Mouse (Mus musculus) heart, embryonic 10.5 days (tissue): ENCODE measurements around the gene Dnajc12. TPM values are rescaled to one million over a fixed set of nuclear protein-coding genes. Genes with fewer than 3 reads are reported as not detected.
"Not testable (repeated sequence)": the region's sequence is repeated elsewhere in the genome, so short reads cannot be mapped to it uniquely, and the experiment has no call there.

Experiments
- DNase-seq: peaks from one replicate; pipeline ENCODE4 v3.0.0-alpha.2; 2017; ENCODE audit warnings: low spot score
- H3K27ac ChIP-seq: fragments of 300-500 bp; sonication (generic); 2 replicates; pipeline ENCODE4 v1.5.1; 2016; ENCODE audit warnings: mild to moderate bottlenecking
- H3K27me3 ChIP-seq: fragments of 300-500 bp; sonication (generic); 2 replicates; pipeline ENCODE4 v1.6.1; 2016; ENCODE audit warnings: mild to moderate bottlenecking; ENCODE audit not compliant: poor library complexity, insufficient read depth, severe bottlenecking
- H3K36me3 ChIP-seq: fragments of 300-500 bp; sonication (generic); 2 replicates; pipeline ENCODE4 v1.6.1; 2016; ENCODE audit warnings: mild to moderate bottlenecking, moderate library complexity
- H3K4me1 ChIP-seq: fragments of 300-500 bp; sonication (generic); 2 replicates; pipeline ENCODE4 v1.6.1; 2016; ENCODE audit warnings: mild to moderate bottlenecking
- H3K4me3 ChIP-seq: fragments of 300-500 bp; sonication (generic); 2 replicates; pipeline ENCODE4 v1.5.1; 2016; ENCODE audit warnings: mild to moderate bottlenecking, moderate library complexity
- H3K9me3 ChIP-seq: fragments of 300-500 bp; sonication (generic); 2 replicates; pipeline ENCODE4 v1.6.1; 2016; ENCODE audit warnings: mild to moderate bottlenecking, moderate library complexity
- WGBS: fragments of 180-500 bp; shearing (Covaris S2); methylation state at CpG from one replicate; pipeline ENCODE4 v1.1.7; 2016; 5-methylcytosine and 5-hydroxymethylcytosine counted together
- polyA plus RNA-seq: library from polyadenylated mRNA; unstranded; fragments of >200 nt; fragmentation: Nextera tagmentation; extraction: Ambion mirVana; gene quantifications from 2 replicates; pipeline ENCODE4 v1.2.1, GENCODE M21; 2016

Gene Dnajc12
- polyA plus RNA-seq, result 6.7 and 10.8 TPM in 2 replicates

DNA sequence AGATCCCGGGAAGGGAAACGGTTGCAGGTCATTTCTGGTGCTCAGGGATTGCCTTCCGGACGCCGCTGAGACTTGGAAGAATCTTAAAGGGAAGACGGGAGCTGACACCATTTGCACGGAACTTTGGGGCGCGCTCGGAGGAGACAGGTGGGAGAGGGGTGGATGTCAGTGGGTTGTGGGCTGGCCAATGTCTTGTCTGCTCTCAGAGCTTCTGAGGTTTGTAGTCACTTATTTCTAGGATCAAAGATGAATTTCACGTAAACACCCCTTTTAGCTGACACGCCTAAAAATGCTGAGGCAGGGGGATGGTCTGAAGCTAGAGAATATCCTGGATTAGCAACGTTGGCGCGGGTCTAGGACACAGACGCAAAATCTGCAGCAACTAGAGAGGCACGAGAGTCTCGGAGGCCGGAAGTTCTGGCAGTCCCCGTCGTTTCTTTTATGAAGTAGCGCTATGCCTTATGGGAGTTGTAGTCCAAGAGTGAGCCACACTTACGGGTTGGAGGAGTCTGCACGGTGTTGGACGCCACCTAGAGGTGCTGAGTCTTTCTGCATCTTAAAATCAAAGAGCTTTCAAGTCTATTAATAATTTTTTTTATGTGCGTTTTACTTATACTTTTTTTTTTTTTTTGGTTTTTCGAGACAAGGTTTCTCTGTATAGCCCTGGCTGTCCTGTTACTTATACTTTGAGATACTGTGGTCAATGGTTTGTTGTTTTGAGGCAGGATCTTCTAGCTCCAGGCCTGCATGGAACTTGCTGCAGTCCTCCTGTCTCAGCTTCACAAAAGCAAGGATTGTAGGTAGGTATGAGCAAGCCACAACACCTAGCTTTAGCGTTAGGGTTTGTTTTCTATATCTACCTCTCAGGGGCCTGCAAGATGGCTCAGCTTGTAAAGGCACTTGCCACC is at the start of gene Dnajc12:
Gene Dnajc12, plus strand, starts transcription at position 72 of the 908 bp plus-strand sequence.
- Histone ChIP-seq H3K27ac (peak within 1 kb of the TSS; percentile 83), H3K36me3 (no peaks in the 10 kb centered on the region), H3K27me3 (no peaks in the 10 kb centered on the region), H3K4me3 (peak within 1 kb of the TSS; percentile 70), H3K9me3 (no peaks in the 10 kb centered on the region), H3K4me1 (no peaks in the 10 kb centered on the region)
- peak; percentile 96 for DNase-seq
- under 1% methylated on average over 28 of the region's 28 CpGs for WGBS

DNA sequence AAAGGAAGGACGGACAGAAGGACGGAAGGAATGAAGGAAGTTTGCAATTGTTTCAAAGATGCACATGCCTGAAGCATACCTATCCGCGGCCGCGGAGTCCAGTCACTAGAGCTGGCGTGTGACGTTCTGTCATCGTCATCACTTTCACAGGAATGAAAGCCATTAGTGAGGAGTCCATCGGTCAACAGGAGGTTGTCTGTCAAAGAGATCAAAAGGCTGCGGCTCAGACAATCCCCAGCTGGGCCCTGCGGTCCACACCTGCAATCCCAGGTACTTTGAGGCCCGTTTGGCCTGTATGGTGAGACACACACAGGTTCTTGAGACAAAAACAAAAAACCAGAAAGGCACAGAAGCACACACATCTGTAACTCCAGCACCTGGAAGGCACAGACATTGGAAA is 45.3 kb upstream of the Dnajc12 start:
- H3K4me1 ChIP-seq, result peaks cover 17% of the 10 kb centered on the region
- WGBS, result 50% methylated on average over 13 of the region's 13 CpGs
- no peak for DNase-seq
- H3K9me3 ChIP-seq, result no peaks in the 10 kb centered on the region
- peak overlapping the region; percentile 86 for H3K4me3 ChIP-seq
- H3K27me3 ChIP-seq, result no peaks in the 10 kb centered on the region
- H3K27ac ChIP-seq, result no peak overlapping the region
- H3K36me3 ChIP-seq, result peaks cover 31% of the 10 kb centered on the region

DNA sequence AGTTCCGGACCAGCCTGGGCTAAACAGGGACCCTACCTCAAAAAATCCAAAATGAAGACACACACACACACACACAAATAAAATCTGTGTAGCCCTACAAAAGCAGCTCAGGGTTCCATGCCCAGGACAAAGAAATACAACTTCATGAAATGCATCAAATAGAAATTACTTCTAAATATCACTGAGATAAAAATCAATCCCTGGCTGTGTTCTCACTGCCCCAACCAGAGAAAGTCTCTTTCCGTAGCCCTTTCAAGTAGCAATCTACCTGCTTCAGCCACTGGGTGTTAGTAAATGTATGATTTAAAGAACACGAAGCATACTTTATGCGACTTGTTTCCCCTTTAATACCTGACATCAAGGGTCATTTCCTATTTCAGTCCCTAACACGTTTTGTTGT is 44.9 kb upstream of the Dnajc12 start:
- Histone ChIP-seq H3K4me3 (peak overlapping the region; percentile 86), H3K9me3 (no peaks in the 10 kb centered on the region), H3K36me3 (peaks cover 28% of the 10 kb centered on the region), H3K27ac (no peak overlapping the region), H3K4me1 (peaks cover 17% of the 10 kb centered on the region), H3K27me3 (no peaks in the 10 kb centered on the region)
- no peak for DNase-seq
- 33% methylated on average over 5 of the region's 5 CpGs for WGBS

DNA sequence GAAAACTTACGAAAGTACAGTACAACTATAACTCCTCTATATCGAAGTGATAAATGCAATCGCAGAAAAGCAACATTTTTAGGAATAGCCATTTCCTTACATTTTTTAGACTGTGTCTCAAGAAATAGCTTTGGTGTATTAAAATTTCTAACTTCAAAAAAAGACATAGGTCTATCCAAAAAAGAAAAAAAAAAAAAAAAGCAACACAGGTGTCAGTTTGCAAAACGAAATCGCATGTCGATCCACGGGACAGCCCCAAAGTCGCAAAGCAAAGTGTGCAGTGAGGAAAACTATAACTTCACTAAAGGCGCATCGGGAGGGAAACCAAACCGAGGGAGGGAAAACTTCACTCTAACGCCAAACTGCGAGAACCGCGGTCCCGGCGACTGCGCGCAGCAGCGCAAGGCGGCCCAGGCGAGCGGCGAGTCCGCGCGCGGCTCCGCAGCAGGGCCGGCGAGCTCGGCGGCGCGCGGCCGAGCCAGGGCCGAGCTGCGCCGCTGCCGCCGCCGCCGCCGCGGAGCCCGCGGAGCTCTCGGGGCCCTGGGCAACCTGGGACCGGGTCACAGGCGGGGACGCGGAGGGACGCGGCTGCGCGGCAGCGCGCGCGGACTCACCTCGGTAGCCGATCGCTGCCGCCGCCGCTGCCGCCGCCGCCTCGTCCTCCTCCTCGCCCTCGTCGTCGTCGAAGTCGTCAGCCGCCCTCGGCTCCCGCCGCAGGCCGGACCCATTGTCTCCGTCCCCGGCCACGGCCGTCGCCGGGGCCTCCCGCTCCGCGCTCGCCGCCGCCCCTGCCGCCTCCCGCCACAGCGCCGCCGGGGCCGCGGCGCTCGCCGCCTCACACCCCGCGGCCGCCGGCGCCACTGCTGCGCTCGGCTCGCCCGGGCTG is 44.0 kb upstream of the Dnajc12 start:
- no peaks in the 10 kb centered on the region for H3K9me3 ChIP-seq
- H3K4me1 ChIP-seq, result peaks cover 17% of the 10 kb centered on the region
- H3K4me3 ChIP-seq, result peak overlapping the region; percentile 86
- WGBS, result 4% methylated on average over 110 of the region's 113 CpGs
- peaks cover 20% of the 10 kb centered on the region for H3K36me3 ChIP-seq
- peak; percentile 80 for DNase-seq
- H3K27ac ChIP-seq, result peak overlapping the region; percentile 97
- H3K27me3 ChIP-seq, result no peaks in the 10 kb centered on the region

- H3K9me3 ChIP-seq, result no peaks in the 10 kb centered on the region
- peak overlapping the region; percentile 97 for H3K27ac ChIP-seq
- H3K36me3 ChIP-seq, result peaks cover 12% of the 10 kb centered on the region; the same call in 1 of the 2 replicates
- peak; percentile 94 for DNase-seq
- no peaks in the 10 kb centered on the region for H3K27me3 ChIP-seq
- peaks cover 17% of the 10 kb centered on the region for H3K4me1 ChIP-seq
- under 1% methylated on average over 55 of the region's 74 CpGs for whole genome bisulfite sequencing
- H3K4me3 ChIP-seq, result peak overlapping the region; percentile 86
Observed at GRCm38 (mm10) chr10:63338914-63339643, 43.2 kb upstream of the Dnajc12 start.

GRCm38 (mm10) chr10:63341351-63341750 is 40.9 kb upstream of the Dnajc12 start:
- Histone ChIP-seq H3K4me1 (peaks cover 17% of the 10 kb centered on the region), H3K36me3 (no peaks in the 10 kb centered on the region), H3K27me3 (no peaks in the 10 kb centered on the region), H3K4me3 (no peak overlapping the region), H3K9me3 (no peaks in the 10 kb centered on the region), H3K27ac (no peak overlapping the region)
- no peak for DNase-seq
- 84% methylated on average over 2 of the region's 2 CpGs for WGBS

- H3K27me3 ChIP-seq, result no peaks in the 10 kb centered on the region
- H3K27ac ChIP-seq, result no peak overlapping the region
- H3K36me3 ChIP-seq, result no peaks in the 10 kb centered on the region
- 92% methylated on average over 3 of the region's 3 CpGs for WGBS
- no peak for DNase-seq
- H3K4me3 ChIP-seq, result no peak overlapping the region
- no peaks in the 10 kb centered on the region for H3K9me3 ChIP-seq
- H3K4me1 ChIP-seq, result no peaks in the 10 kb centered on the region
Observed at GRCm38 (mm10) chr10:63344751-63345150, 37.5 kb upstream of the Dnajc12 start.

GRCm38 (mm10) chr10:63348291-63348690 is 34.0 kb upstream of the Dnajc12 start:
- Histone ChIP-seq H3K4me3 (no peak overlapping the region), H3K27me3 (no peaks in the 10 kb centered on the region), H3K27ac (no peak overlapping the region), H3K36me3 (no peaks in the 10 kb centered on the region), H3K4me1 (no peaks in the 10 kb centered on the region), H3K9me3 (no peaks in the 10 kb centered on the region)
- 77% methylated on average over 3 of the region's 3 CpGs for WGBS
- DNase-seq, result peak; percentile 52

DNA sequence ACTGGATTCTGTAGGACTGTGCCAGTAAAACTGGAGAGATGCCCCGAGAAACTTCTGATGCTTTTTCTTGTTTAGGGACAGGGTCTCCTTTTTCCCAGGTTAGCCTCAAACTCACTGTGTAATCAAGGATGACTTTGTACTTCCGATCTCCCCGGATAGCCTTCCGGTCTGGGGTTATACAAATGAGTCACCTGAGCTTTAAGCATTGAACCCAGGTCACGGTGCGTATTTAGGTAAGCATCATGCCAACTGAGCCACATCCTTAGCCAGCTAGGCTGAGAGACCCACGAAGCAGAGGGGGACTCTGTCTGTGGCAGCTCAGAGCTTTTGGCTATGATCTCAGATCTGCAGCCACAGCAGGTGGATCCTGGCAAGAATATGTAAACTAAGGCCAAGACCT is 31.6 kb upstream of the Dnajc12 start:
- 86% methylated on average over 7 of the region's 7 CpGs for WGBS
- Histone ChIP-seq H3K27ac (no peak overlapping the region), H3K4me1 (no peaks in the 10 kb centered on the region), H3K36me3 (no peaks in the 10 kb centered on the region), H3K27me3 (no peaks in the 10 kb centered on the region), H3K4me3 (no peak overlapping the region), H3K9me3 (peaks cover 3% of the 10 kb centered on the region; the same call in 1 of the 2 replicates)
- no peak for DNase-seq

GRCm38 (mm10) chr10:63351099-63351498 is 31.1 kb upstream of the Dnajc12 start:
- H3K27me3 ChIP-seq, H3K4me1 ChIP-seq, H3K27ac ChIP-seq, H3K4me3 ChIP-seq, H3K9me3 ChIP-seq, H3K36me3 ChIP-seq: not testable (repeated sequence)
- 84% methylated on average over 7 of the region's 7 CpGs for WGBS
- DNase-seq, result peak; percentile 64

- 80% methylated on average over 5 of the region's 5 CpGs for WGBS
- DNase-seq, result no peak
Observed at GRCm38 (mm10) chr10:63352111-63352510, 30.1 kb upstream of the Dnajc12 start.

DNA sequence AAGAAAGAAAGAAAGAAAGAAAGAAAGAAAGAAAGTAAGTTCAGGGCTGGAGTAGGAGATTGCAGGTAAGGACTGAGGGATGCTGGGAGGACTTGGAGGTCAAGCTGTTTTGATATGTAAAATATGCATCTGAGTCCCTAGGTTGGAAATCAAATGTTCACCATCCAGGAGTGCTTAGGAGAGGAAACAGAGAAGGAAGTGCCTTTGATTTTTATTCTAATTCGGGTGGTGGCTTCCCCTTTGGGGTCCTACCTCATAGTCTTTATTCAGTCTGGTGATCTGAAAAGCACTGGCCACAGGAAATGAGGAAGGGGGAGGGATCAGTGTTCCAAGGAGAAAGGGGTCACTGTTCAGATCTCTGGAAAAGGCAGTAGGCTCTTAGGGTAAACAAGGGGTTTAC is 21.7 kb upstream of the Dnajc12 start:
- no peak for DNase-seq
- Histone ChIP-seq H3K4me1 (no peaks in the 10 kb centered on the region), H3K27me3 (no peaks in the 10 kb centered on the region), H3K4me3 (no peak overlapping the region), H3K36me3 (no peaks in the 10 kb centered on the region), H3K27ac (no peak overlapping the region), H3K9me3 (no peaks in the 10 kb centered on the region)
- WGBS, result 61% methylated on average over 1 of the region's 1 CpGs

More at GRCm38 (mm10) chr10:63352111-63352510, 30.1 kb upstream of the Dnajc12 start:
- Histone ChIP-seq H3K36me3 (no peaks in the 10 kb centered on the region), H3K4me3 (no peak overlapping the region), H3K27me3 (no peaks in the 10 kb centered on the region), H3K27ac (no peak overlapping the region), H3K9me3 (peaks cover 3% of the 10 kb centered on the region; the same call in 1 of the 2 replicates), H3K4me1 (no peaks in the 10 kb centered on the region)
